Mouse (Mus musculus) testis, adult 2 months (tissue): ENCODE data around the gene St6galnac5.

Experiments used
- CTCF ChIP-seq: fragments of 200-500 bp; IDR thresholded peaks from 2 replicates; pipeline ENCODE4 v1.5.1; 2012; ENCODE audit warnings: low read depth, mild to moderate bottlenecking, inconsistent platforms, low read length, moderate library complexity; ENCODE audit not compliant: control insufficient read depth, insufficient read depth, insufficient replicate concordance
- POLR2A ChIP-seq: fragments of 200-500 bp; IDR thresholded peaks from 2 replicates; pipeline ENCODE4 v1.6.1; 2012; ENCODE audit warnings: low read depth, mild to moderate bottlenecking, inconsistent platforms, low read length, moderate library complexity; ENCODE audit not compliant: control insufficient read depth

DNA sequence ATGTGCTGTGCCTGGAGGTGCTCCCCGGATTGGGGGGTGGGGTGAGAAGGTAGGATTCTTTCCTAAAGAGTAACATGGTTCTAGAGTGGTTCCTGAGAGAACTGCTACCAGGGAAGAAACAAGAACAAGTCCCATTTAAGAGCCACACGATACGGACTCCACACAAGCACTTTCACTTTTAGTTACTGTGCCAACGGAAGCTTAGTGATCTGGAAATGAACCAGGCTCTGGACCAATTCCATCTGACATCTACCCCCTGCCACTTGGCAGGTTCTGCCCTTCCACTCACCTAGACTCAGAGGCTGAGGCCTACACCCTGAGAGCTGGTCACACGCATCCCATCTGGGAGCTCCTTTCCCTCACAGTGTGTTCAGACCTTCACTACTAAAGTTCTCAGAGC, 189.4 kb downstream of the St6galnac5 start:
- no peak for TF ChIP-seq CTCF
- TF ChIP-seq POLR2A: no peak
